Mouse (Mus musculus): ENCODE measurements around the gene A530064D06Rik. TPM values are rescaled to one million over a fixed set of nuclear protein-coding genes. Genes with fewer than 3 reads are reported as not detected.
A peak's percentile ranks its signal among the peaks of the same experiment; 100 is the strongest.
"Not testable (repeated sequence)": the region's sequence is repeated elsewhere in the genome, so short reads cannot be mapped to it uniquely, and the experiment has no call there.

A530064D06Rik gene
- total RNA-seq (2021), result not detected

DNA sequence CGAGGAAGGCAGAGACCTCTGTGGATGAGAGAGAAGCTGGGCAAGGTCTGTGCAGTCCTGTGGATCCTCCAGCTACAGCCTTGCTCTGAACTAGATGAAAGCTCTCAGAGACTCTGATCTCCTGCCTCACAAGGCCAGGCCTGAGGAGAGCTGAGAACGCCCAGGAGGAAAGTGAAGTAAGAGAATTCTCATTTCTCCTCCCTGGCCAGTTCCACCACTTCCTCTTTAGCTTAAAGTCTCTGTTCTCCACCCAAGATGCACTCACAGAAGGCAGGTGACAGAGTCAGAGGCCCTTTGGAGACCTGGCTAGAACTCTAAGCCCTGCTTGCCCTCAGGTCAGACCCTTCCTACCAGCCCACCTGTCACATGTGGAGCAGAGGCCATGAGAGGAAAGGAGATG, at the start of gene A530064D06Rik:
Gene A530064D06Rik (minus strand): TSS at position 173 of the 400 bp plus-strand sequence.
- intact Hi-C loops (cut with DNase I), result loop anchor here (10.0 kb wide), 1 partner anchor 148 kb away; the partner anchor contains the start of gene B430306N03Rik

DNA sequence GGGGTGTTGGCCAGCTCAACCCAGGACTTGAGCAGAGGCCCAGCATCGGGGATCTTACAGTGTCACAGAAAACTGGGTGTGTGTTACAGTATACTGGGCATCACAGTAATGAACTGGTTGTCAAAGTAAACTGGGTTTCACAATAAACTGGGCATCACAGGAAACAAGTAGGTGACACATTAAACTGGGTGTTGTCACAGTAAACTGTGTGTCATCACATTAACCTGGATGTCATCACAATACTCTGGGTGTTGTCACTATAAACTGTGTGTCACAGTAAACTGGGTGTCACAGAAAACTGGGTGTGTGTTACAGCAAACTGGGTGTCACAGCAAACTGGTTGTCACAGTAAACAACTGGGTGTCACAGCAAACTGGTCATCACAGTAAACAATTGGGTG, 48.4 kb upstream of the A530064D06Rik start:
- DNase-seq (ENCODE audit: low spot score), result no peak
- intact Hi-C loops (cut with DNase I), result no loop called here

More for the DNA sequence above, at the start of gene A530064D06Rik:
- DNase-seq (ENCODE audit: low spot score), result not testable (repeated sequence)

DNA sequence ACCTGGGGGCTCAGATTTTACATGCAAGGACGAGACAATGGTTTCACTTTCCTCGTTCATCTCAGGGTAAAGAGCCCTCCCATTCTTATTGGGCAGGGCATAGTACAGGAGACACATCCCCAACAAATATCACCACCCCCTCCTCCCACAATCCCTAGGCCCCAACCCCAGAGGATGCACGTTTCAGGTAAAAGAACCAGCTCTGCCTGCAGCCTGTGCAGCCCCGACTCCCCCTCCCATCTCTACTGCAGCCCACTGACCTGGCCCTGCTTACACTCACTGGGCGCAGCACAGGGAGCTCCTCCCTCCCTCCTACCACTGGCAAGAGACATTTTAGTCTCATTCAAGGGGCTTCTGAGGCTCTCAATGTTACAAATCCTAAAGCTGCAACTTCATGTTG, 46.4 kb upstream of the A530064D06Rik start:
- intact Hi-C loops (cut with DNase I), result no loop called here
- no peak for DNase-seq (ENCODE audit: low spot score)

DNA sequence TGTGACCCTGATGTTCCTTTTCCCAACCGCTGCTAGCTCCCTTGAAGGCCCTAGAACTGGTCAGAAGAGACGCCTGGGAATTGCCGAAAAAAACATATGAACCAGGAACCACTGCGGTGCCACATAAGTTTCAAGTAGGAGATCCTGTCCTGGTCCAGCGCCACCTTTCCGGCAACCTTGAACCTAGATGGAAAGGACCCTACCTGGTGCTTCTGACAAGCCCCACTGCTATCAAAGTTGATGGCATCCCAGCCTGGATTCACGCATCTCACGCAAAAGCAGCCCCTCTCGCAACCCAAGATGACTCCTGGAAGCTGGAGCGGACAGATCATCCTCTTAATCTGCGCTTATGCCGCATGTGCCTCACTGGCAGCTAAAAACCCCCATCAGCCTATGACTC, 45.5 kb upstream of the A530064D06Rik start:
- DNase-seq (ENCODE audit: low spot score), result no peak
- intact Hi-C loops (cut with DNase I), result no loop called here

DNA sequence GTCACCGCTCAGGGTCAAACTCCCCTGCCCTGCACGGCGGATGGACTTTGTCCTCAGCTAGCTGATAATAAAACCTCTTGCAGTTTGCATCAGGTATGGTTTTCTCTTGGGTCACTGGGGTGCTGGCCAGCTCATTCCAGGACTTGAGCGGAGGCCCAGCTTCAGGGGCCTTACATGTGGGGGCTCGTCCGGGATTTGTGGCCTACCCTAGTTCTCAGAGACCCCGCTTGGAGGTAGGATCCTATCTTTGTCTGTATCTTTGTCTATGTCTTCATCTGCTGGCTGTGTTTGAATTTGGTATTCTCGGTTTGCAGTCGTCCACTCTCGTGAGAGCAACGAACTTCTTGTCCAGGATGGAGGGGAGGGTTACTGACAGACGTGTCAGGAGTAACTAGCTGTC, 36.0 kb upstream of the A530064D06Rik start:
- DNase-seq (ENCODE audit: low spot score), result no peak
- intact Hi-C loops (cut with DNase I), result no loop called here

DNA sequence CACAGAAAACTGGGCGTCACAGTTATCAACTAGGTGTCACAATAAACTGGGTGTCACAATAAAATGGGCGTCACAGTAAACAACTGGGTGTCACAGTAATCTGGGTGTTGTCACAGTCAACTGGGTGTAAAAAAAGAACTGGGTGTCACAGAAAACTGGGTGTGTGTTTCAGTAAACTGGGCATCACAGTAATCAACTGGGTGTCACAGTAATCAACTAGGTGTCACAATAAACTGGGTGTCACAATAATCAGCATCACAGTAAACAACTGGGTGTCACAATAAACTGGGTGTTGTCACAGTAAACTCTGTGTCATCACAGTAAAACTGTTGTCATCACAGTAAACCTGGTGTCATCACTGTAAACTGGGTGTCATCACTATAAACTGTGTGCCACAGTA, 25.3 kb upstream of the A530064D06Rik start:
- intact Hi-C loops (cut with DNase I), result no loop called here
- no peak for DNase-seq (ENCODE audit: low spot score)

DNA sequence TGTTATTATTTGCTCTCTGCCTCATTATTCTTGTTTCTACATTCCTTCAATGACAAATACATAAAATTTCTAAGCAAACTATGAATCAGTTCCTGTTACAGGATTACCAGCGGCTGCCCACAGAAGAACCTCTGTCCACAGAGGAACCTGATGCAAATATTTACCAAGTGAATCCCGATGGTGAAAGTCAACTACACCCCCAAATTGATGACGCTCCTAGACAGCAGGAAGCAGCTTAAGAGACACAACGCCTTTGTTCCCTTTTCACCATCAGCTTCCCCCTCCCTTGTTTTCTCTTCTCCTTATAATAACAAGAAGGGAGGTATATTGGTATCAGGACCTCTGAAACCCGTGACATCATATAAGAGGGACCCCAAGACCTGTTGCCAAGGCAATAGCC, 18.2 kb upstream of the A530064D06Rik start:
- DNase-seq (ENCODE audit: low spot score), result no peak

DNA sequence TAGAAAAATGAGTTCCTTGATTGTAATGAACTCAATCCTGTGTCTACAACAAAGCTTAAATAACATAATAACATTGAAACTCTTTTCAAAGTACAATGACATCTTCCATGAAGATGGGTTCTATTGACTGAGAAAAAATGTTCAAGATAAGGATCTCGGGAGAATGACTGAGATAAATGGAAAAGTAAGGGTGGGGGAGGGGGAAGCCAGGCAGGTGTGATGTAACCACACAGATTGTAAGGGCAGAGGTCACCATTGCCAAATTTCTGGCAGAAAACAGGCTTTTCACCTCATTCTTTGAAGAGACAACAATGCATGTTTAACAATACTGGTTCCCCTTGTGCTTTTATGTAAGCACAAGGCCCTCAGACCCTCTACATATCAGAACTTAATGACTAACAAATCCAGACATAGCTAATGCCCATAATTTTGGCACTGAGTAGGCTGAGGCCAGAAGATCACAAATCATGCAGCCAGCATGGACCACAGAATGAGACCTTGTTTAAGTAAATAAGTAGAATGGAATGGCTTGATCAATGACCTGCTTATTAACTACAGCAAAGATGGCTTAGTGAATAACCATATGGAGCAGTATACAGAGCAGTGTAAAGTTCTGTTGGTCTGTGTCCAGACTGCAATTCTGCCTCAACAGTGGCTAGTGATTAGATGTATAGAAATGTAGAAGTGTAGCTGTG, 9.5 kb downstream of the A530064D06Rik start:
- DNase-seq (ENCODE audit: low spot score), result no peak
- intact Hi-C loops (cut with DNase I), result loop anchor here (2.0 kb wide), 1 partner anchor 23 kb away; no protein-coding TSS in a partner anchor

More for the DNA sequence above, 18.2 kb upstream of the A530064D06Rik start:
- intact Hi-C loops (cut with DNase I), result no loop called here

DNA sequence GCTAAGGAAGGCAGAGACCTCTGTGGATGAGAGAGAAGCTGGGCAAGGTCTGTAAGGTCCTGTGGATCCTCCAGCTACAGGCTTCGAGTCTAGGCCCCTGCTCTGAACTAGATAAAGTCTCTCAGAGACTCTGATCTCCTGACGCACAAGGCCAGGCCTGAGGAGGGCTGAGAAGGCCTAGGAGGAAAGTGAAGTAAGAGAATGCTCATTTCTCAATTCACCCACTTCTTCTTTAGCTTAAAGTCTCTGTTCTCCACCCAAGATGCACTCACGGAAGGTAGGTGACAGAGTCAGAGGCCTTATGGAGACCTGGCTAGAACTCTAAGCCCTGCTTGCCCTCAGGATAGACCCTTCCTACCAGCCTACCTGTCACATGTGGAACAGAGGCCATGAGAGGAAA, 21.0 kb downstream of the A530064D06Rik start, which contains the start of gene 9830107B12Rik:
Gene 9830107B12Rik (minus strand): TSS at position 149 of the 400 bp plus-strand sequence.
- intact Hi-C loops (cut with DNase I), result no loop called here
- no peak for DNase-seq (ENCODE audit: low spot score)

DNA sequence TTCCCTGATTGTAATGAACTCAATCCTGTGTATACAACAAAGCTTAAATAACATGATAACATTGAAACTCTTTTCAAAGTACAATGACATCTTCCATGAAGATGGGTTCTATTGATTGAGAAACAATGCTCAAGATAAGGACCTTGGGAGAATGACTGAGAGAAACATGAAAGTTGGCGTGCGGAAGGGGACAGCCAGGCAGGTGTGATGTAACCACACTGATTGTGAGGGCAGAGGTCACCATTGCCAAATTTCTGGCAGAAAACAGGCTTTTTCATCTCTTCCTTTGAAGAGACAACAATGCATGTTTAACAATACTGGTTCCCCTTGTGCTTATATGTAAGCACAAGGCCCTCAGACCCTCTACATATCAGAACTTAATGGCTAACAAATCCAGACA, 34.3 kb downstream of the A530064D06Rik start:
- intact Hi-C loops (cut with DNase I), result no loop called here
- no peak for DNase-seq (ENCODE audit: low spot score)

DNA sequence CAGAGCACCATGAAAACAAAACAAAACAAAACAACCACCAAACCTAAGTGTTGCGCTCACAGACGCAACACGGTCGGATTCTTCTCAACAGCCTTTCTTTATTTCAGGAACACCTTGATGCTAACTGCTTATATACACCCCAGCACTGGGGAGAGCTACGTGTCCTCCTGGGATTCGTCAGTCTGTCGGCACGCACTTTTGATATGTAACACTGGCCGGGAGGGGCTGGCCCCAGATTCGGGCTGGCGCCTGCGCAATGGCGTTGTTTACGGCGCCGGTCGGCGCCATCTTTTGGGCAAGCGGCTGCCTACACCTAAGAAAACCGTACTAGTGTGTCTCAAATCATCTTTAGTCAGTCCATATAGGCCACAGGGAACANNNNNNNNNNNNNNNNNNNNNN, 46.6 kb downstream of the A530064D06Rik start:
- DNase-seq (ENCODE audit: low spot score), result no peak
- intact Hi-C loops (cut with DNase I), result no loop called here

DNA sequence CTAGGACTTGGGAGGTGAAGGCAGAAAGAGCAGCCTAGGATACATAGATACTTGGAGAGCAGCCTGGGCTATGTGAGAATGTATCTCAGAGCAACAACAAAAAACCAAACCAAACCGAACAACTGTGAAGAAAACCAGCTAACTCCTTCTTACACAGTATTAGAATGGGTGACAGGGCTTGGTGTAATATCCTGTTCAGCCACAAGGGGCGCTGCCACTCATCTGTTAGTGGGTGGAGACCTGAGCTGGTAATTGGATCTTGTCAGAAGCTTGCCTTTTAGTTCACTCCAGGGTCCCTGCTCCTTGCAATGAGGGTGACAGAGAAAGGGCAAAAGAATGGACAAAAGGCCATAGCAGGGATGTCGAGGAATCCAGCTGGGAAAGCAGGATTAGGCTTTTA, 47.4 kb downstream of the A530064D06Rik start:
- no peak for DNase-seq (ENCODE audit: low spot score)
- intact Hi-C loops (cut with DNase I), result no loop called here

DNA sequence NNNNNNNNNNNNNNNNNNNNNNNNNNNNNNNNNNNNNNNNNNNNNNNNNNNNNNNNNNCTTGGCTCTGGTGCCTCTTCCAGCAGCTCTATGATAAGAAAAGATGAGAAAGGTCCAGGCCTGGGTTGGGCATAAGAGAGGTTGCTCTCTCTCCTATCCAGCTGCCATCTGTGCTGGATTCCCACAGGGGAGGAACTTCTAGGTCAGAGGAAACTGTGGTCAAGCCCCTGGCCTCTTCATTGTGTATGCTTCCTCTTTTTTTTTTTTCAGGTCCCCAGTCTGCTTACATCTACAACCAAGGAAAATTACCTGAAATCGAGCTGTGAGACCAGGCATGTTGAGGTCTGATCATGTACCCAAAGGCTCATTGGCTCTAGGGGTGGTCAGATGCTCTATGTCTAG, 48.5 kb downstream of the A530064D06Rik start:
- no peak for DNase-seq (ENCODE audit: low spot score)
- intact Hi-C loops (cut with DNase I), result no loop called here

DNA sequence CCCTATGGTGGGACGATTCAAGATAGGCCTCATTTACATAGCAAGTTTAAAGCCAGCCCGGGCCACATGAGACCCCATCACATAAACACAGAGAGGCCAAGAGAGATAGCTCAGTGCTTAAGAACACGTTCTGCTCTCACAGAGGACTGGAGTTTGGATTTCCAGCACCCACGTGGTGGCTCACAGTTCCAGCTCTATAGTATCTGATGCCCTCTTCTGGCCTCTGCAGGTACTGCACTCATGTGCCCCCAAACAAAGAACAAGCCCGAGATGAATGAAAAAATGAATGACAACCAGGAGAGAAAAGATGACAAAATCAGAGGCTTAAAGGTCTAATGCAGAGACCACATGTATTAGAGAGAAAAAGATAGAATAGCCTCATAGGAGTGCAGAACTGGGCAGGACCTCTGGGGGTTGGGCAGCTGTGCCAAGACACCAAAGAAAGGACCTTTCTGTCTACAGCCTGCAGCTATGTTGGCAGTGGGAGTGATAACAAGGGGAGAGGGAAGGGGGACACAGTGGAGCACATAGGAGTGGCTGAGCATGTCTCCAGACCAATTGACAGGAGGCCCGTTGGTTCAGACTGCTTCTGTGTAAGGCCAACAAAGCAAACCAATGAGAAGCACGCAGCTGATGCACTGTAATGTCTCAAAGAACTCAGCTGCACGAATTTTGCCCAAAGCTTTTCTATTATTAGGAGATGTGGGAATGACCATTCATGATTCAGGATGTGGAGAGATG, 56.4 kb downstream of the A530064D06Rik start:
- intact Hi-C loops (cut with DNase I), result no loop called here
- no peak for DNase-seq (ENCODE audit: low spot score)

DNA sequence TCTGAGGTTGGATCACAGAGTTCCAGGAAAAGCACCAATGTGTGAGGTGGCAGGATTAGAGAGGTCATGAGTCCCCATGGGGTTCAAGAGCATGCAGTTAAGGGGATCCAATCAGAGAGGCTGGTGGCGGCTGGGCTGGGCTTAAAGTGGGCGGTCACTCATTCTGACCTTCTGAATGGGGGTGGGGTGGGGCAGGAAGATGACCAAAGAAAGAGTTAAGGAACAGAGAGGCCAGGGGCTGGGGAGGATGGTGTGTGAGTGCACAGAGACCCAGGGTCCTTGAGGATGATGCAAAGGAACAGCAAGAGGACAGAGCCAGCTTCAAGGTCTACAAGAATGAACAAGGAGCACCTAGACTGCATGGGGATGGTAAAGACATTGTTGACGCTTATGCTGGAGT, 58.6 kb downstream of the A530064D06Rik start:
- DNase-seq (ENCODE audit: low spot score), result no peak
- intact Hi-C loops (cut with DNase I), result loop anchor here (10.0 kb wide), 1 partner anchor 226 kb away; no protein-coding TSS in a partner anchor

DNA sequence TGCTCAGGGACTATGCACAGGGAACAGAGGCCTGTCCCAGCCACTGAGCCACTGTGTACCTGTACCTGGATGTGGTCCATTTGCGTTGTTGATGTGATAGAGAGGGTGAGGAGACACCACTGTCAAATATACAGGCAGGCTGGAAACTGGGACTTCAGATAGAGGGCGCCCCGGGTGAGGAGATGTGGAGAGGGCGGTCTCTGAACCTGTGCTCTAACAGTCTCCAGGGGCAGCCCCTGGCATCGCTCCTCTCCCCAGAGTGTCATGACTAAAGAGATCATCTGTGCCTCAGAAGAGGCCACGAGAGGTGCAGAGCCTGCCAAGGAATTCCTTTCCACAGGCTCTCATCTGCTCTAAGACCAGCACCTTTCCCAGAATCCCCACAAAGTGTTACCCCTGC, 59.2 kb downstream of the A530064D06Rik start:
- no peak for DNase-seq (ENCODE audit: low spot score)
- intact Hi-C loops (cut with DNase I), result loop anchor here (10.0 kb wide), 1 partner anchor 227 kb away; no protein-coding TSS in a partner anchor

DNA sequence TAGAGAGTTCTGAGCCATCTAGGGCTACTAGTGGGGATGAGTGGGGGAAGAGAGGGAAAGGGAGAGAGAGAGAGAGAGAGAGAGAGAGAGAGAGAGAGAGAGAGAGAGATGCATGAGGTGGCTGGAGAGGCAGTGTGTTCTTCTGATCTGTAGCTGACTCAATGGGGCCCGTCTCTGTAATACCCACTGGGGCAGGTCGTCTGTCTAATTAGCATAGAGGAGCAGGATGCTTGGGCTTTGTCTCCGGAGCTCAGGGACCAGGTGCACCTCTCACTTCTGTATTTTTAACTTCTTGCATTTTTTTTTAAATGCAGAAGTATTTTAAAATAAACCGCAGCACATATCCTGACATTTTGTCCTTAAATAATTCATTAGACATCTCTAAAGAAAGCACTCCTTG, 59.7 kb downstream of the A530064D06Rik start:
- no peak for DNase-seq (ENCODE audit: low spot score)
- intact Hi-C loops (cut with DNase I), result loop anchor here (10.0 kb wide), 1 partner anchor 227 kb away; no protein-coding TSS in a partner anchor

DNA sequence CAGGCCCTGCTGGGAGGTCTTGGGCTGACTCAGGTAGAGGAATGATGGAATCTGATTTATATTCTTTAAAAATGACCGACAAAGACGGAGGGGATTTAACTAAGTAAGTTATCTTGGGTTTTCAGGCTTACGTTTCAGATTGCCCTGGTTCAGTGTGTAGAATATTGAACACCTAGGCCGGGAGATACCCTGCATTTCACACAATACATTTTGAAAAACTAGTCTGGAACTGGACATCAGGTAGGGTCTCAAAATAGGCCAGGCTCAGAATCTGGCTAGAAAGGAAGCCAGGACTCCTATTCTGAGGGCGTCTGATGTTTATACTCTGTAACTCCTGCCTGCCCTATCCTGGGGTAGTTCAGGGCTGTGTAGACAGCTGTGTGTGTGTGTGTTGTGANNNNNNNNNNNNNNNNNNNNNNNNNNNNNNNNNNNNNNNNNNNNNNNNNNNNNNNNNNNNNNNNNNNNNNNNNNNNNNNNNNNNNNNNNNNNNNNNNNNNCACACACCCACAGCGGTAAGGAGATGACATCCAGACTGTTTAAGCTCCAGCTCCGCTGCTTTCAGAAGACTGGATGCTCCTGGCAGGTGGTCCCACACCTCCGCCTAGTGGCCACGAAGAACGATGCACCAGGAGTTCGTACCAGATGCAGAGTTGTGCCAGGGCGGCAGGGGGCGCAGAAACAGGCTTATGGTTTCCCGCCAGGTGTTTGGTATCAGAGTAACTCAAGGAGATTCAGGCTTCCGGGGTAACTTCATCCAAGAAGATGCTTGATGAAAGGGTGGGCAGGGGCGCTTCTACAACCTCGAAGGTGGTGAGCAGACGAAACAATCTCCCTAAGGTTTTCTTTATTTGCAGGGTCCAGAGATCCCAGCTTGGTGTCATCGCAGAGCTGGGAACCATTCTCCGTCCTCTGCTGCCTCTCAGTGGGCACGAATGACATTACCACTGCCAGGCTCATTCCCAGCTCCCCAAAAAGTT, 66.3 kb downstream of the A530064D06Rik start:
- peak; percentile 56 for DNase-seq (ENCODE audit: low spot score)
- intact Hi-C loops (cut with DNase I), result loop anchor here (2.0 to 10.0 kb wide), 3 partner anchors 228 to 308 kb away; no protein-coding TSS in a partner anchor

DNA sequence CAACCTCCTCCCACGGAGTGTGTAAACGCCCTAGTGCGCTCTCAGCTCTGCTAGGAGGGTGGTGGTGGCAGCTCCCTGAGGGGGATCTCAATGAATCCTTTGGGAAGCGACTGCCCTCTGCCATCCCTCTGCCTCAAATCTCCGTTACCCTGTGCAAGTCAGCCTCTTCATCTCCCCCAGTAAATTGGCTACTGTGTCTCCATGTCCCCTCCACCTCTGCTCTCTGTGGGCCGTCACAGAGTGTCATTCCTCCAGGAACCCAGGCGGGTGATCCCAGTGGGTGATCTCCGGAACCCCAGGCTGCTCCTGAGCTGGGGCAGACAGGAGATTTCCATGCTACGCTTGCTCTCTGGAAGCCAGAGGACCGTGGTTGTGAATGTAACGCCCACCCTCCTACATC, 67.8 kb downstream of the A530064D06Rik start:
- no peak for DNase-seq (ENCODE audit: low spot score)

More for the DNA sequence above, 67.8 kb downstream of the A530064D06Rik start:
- intact Hi-C loops (cut with DNase I), result loop anchor here (5.0 to 10.0 kb wide), 2 partner anchors 177 to 195 kb away; partner anchors contain the start of gene Foxp4
